Mouse (Mus musculus) testis, adult 2 months (tissue): ENCODE data around the gene Trim17. TPM values are rescaled to one million over a fixed set of nuclear protein-coding genes. Genes with fewer than 3 reads are reported as not detected.
A peak's percentile ranks its signal among the peaks of the same experiment; 100 is the strongest.

Experiments
- H3K27ac ChIP-seq: fragments of 200-500 bp; 2 replicates; pipeline ENCODE4 v1.5.1; 2012; ENCODE audit warnings: low read depth, low read length; ENCODE audit not compliant: control insufficient read depth, insufficient read depth
- H3K27me3 ChIP-seq: fragments of 200-500 bp; 2 replicates; pipeline ENCODE4 v1.6.1; 2012; ENCODE audit warnings: mild to moderate bottlenecking, low read length, moderate library complexity; ENCODE audit not compliant: control insufficient read depth, insufficient read depth
- H3K36me3 ChIP-seq: fragments of 200-500 bp; 2 replicates; pipeline ENCODE4 v1.6.1; 2012; ENCODE audit warnings: mild to moderate bottlenecking, low read length; ENCODE audit not compliant: control insufficient read depth, insufficient read depth
- H3K4me1 ChIP-seq: fragments of 200-500 bp; 2 replicates; pipeline ENCODE4 v1.6.1; 2012; ENCODE audit warnings: low read length; ENCODE audit not compliant: control insufficient read depth, insufficient read depth
- H3K4me3 ChIP-seq: fragments of 200-500 bp; 2 replicates; pipeline ENCODE4 v1.5.1; 2012; ENCODE audit warnings: low read depth, mild to moderate bottlenecking, low read length, moderate library complexity, mixed read lengths; ENCODE audit not compliant: control insufficient read depth
- CTCF ChIP-seq: fragments of 200-500 bp; IDR thresholded peaks from 2 replicates; pipeline ENCODE4 v1.5.1; 2012; ENCODE audit warnings: low read depth, mild to moderate bottlenecking, inconsistent platforms, low read length, moderate library complexity; ENCODE audit not compliant: control insufficient read depth, insufficient read depth, insufficient replicate concordance
- POLR2A ChIP-seq: fragments of 200-500 bp; IDR thresholded peaks from 2 replicates; pipeline ENCODE4 v1.6.1; 2012; ENCODE audit warnings: low read depth, mild to moderate bottlenecking, inconsistent platforms, low read length, moderate library complexity; ENCODE audit not compliant: control insufficient read depth
- polyA plus RNA-seq: library from polyadenylated mRNA; depleted of rRNA; stranded (reverse); fragments of >200 nt; gene quantifications from 2 replicates; pipeline ENCODE4 v1.2.3, GENCODE M21; 2012; rRNA removed

Trim17 gene
- polyA plus RNA-seq, 1 experiment: 166 TPM

DNA sequence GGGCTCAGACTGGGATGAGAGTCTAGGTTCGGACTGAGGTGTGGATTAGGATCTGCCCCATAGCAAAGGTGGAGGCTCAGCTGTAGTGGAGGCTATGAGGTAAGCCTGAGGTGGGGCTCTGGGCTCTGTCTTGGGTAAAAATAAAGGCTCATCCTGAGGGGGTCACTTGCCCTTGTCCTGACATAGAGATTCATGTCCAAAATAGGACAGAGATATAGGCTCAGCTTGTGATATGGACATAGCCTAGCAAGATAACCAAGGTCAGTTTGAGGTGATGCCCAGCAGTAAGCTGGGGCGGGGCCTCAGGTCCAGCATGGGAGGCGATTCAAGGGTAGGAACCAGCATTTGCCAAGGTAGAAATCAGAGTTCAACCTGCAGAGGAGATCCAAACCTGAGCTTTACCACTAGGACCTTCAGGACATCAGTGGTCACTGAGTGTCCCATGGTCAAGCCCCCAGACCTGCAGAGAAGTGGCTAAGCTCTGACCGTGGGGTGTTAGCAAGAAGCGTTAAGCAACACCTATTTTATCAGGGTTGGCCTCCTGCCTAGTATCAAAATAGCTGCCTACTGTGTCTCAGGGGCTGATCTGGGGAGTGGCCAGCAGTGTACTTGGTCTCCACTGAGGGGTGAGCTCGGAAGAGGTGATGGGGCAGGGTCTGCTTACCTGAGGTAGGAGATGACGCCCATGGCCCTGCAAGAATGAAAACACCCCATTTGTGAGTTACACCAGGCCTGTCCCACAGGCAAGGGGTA lies 48.0 kb downstream of the Trim17 start:
- H3K4me3 ChIP-seq: no peak overlapping the region
- TF ChIP-seq CTCF: no peak
- no peak for TF ChIP-seq POLR2A
- H3K4me1 ChIP-seq: no peaks in the 10 kb centered on the region
- no peak overlapping the region for H3K27ac ChIP-seq
- H3K27me3 ChIP-seq: no peaks in the 10 kb centered on the region
- H3K36me3 ChIP-seq: no peaks in the 10 kb centered on the region

DNA sequence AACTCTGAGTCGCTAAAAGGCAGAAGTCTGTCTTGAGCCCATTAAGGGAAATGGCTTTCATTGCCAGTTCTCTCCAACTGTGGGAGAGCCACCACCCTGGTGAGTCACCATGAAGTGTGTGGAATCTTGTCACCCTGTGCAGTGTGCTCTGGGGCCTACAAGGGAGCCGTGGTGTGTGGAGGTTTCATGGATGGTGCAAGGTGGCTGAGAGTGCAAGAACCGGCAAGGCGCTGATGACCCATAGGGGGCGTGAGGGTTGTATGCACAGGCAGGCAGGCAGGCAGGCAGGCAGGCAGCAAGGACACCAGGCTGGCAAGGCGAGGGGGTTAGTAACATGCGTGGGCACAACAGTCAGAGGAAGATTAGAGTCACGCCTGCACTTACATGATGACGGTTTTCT lies 60.6 kb downstream of the Trim17 start:
- no peaks in the 10 kb centered on the region for H3K36me3 ChIP-seq
- H3K4me1 ChIP-seq: no peaks in the 10 kb centered on the region
- no peak overlapping the region for H3K4me3 ChIP-seq
- TF ChIP-seq POLR2A: no peak
- TF ChIP-seq CTCF: peak; percentile 45; the same call in 1 of the 2 replicates
- no peak overlapping the region for H3K27ac ChIP-seq
- no peaks in the 10 kb centered on the region for H3K27me3 ChIP-seq

Other genes starting within 250 kb of the Trim17 start
- gene Olfr318, start 230.7 kb upstream of the Trim17 start, polyA plus RNA-seq: 0.35 TPM in 1 of 2 replicates, not detected in the other
- gene Olfr317, start 215.5 kb upstream of the Trim17 start, polyA plus RNA-seq: 0.16 and 0.96 TPM in 2 replicates
- 0.29 and 3.1 TPM in 2 replicates for gene Olfr316, start 202.0 kb upstream of the Trim17 start, polyA plus RNA-seq
- not detected in 2 replicates for gene Olfr315, start 181.5 kb upstream of the Trim17 start, polyA plus RNA-seq
- not detected in 2 replicates for gene Olfr314, start 171.7 kb upstream of the Trim17 start, polyA plus RNA-seq
- 142 and 144 TPM in 2 replicates for gene Fam183b, start 152.7 kb upstream of the Trim17 start, polyA plus RNA-seq
- gene Olfr313, start 139.7 kb upstream of the Trim17 start, polyA plus RNA-seq: 0.09 and 0.42 TPM in 2 replicates
- 0.02 and 0.06 TPM in 2 replicates for gene Olfr312, start 125.4 kb upstream of the Trim17 start, polyA plus RNA-seq
- gene Olfr311, start 115.4 kb upstream of the Trim17 start, polyA plus RNA-seq: not detected in 2 replicates
- gene Gm12258, start 107.5 kb upstream of the Trim17 start, polyA plus RNA-seq: 1.4 and 1.7 TPM in 2 replicates
- 3.1 and 9.7 TPM in 2 replicates for gene 2810021J22Rik, start 87.5 kb upstream of the Trim17 start, polyA plus RNA-seq
- gene Zfp39, start 50.5 kb upstream of the Trim17 start, polyA plus RNA-seq: 23.7 and 35.2 TPM in 2 replicates
- 6.8 and 10.1 TPM in 2 replicates for gene Btnl10, start 36.8 kb upstream of the Trim17 start, polyA plus RNA-seq
- 215 and 247 TPM in 2 replicates for gene Rnf187, start 15.8 kb upstream of the Trim17 start, polyA plus RNA-seq
- gene Hist3h2ba, start 5.8 kb upstream of the Trim17 start, polyA plus RNA-seq: 8.7 and 8.9 TPM in 2 replicates
- gene Hist3h2a, start within 50 bp of the Trim17 start, polyA plus RNA-seq: 6.4 and 6.5 TPM in 2 replicates
- 44.1 and 48.9 TPM in 2 replicates for gene Trim11, start 23.4 kb downstream of the Trim17 start, polyA plus RNA-seq
- gene Obscn, start 181.7 kb downstream of the Trim17 start, polyA plus RNA-seq: 1.9 and 2.8 TPM in 2 replicates
- gene Iba57, start 209.1 kb downstream of the Trim17 start, polyA plus RNA-seq: 9.4 and 10.3 TPM in 2 replicates
- 2.1 and 2.7 TPM in 2 replicates for gene Gjc2, start 228.5 kb downstream of the Trim17 start, polyA plus RNA-seq
- gene Guk1, start 237.5 kb downstream of the Trim17 start, polyA plus RNA-seq: 168 and 188 TPM in 2 replicates
- gene Mrpl55, start 247.8 kb downstream of the Trim17 start, polyA plus RNA-seq: 75.8 and 82.3 TPM in 2 replicates